9 mouse cellular contexts compared by ENCODE assay signal in the genomic region with DNA sequence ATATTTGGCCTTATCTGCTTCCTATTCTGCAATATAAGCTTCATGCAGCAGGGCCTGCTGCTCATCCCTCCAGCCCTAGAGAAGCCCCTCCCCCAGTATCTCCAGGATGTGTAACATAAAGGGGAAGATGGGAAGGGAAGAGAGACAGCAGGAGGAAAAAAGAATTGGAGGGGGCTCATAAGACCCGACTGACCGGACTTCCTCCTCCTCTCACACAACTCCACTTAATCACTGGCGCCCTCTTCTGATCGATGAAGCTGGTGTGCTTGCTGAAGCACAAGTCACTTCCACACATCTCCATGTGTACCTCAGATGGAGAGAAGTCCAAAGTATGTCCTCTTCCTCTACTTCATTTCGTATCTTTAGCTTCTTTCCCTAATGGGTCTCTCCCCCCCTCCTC.
DNase-seq lines count a peak whose midpoint lies in the region; ATAC-seq and TF ChIP-seq lines count a peak whose summit lies in the region.
"Had no signal": no experiment of that assay in that cellular context is flagged by ENCODE, and none has a peak within 500 bp of the region (broad histone marks: within the 10 kb centered on the region; RNA-seq: fewer than 3 reads in every experiment).

No protein-coding gene starts in this region.

- no peak overlapping the region for H3K27ac ChIP-seq in heart, embryonic 10.5 days
- no peak overlapping the region for H3K27ac ChIP-seq in forebrain, postnatal 0 days (ENCODE audit: low read depth, low read length)
- no peak overlapping the region for H3K27ac ChIP-seq in liver, postnatal 0 days (ENCODE audit: low read depth)
- no peak overlapping the region for H3K27ac ChIP-seq in stomach, postnatal 0 days (replicated peaks)
- H3K27ac ChIP-seq: heart, embryonic 15.5 days had no signal

- 5% methylated on average over 5 of the region's 5 CpGs for WGBS in heart, embryonic 10.5 days
- WGBS in forebrain, postnatal 0 days: 4% methylated on average over 5 of the region's 5 CpGs
- 14% methylated on average over 5 of the region's 5 CpGs for WGBS in liver, postnatal 0 days (ENCODE audit: insufficient replicate concordance)
- WGBS in stomach, postnatal 0 days: 11% methylated on average over 5 of the region's 5 CpGs

- no peak for ATAC-seq in forebrain, postnatal 0 days
- ATAC-seq in liver, postnatal 0 days: no peak
- no peak for ATAC-seq in stomach, postnatal 0 days (ENCODE audit: low FRiP score, low TSS enrichment)

- H3K36me3 ChIP-seq in heart, embryonic 10.5 days: no peaks in the 10 kb centered on the region
- no peaks in the 10 kb centered on the region for H3K36me3 ChIP-seq in forebrain, postnatal 0 days (ENCODE audit: insufficient read depth)
- no peaks in the 10 kb centered on the region for H3K36me3 ChIP-seq in liver, postnatal 0 days (replicated peaks; ENCODE audit: insufficient read depth, low read length)
- H3K36me3 ChIP-seq in stomach, postnatal 0 days (ENCODE audit: control insufficient read depth, insufficient read depth, low read length): no peaks in the 10 kb centered on the region
- H3K36me3 ChIP-seq: heart, embryonic 15.5 days had no signal

- DNase-seq in heart, adult 18-20 months: peak; percentile 22 to 58
- DNase-seq in heart, embryonic 10.5 days (ENCODE audit: low spot score): no peak
- peak; percentile 33 for DNase-seq in 416B (ENCODE audit: low read depth)
- DNase-seq in adrenal gland, postnatal 36 days: peak; percentile 22 to 48
- DNase-seq in forebrain, postnatal 0 days: peak; percentile 63
- no peak for DNase-seq in liver, postnatal 0 days
- DNase-seq in stomach, postnatal 0 days (ENCODE audit: low spot score): no peak
- no peak for DNase-seq in spleen, postnatal 14 days (ENCODE audit: low spot score in 2 of 2)

- H3K27me3 ChIP-seq in heart, embryonic 10.5 days (ENCODE audit: insufficient read depth, poor library complexity, severe bottlenecking): 0 out of 2 replicates have a peak, but pooled peaks cover 13% of the 10 kb centered on the region
- H3K27me3 ChIP-seq in forebrain, postnatal 0 days (ENCODE audit: insufficient read depth, low read length): no peaks in the 10 kb centered on the region
- H3K27me3 ChIP-seq in liver, postnatal 0 days (ENCODE audit: insufficient read depth, low read length): no peaks in the 10 kb centered on the region
- no peaks in the 10 kb centered on the region for H3K27me3 ChIP-seq in stomach, postnatal 0 days (ENCODE audit: control insufficient read depth, insufficient read depth, low read length)
- H3K27me3 ChIP-seq: heart, embryonic 15.5 days had no signal

- peak; percentile 67 for TF ChIP-seq CTCF in forebrain, postnatal 0 days (IDR thresholded peaks at IDR 0.05; ENCODE audit: low read depth)
- peak; percentile 32 for TF ChIP-seq CTCF in liver, postnatal 0 days (IDR thresholded peaks at IDR 0.05; ENCODE audit: low read depth)
- TF ChIP-seq CTCF in stomach, postnatal 0 days (IDR thresholded peaks at IDR 0.05; ENCODE audit: low read depth): peak; percentile 70

- H3K9me3 ChIP-seq in heart, embryonic 10.5 days: no peaks in the 10 kb centered on the region
- no peaks in the 10 kb centered on the region for H3K9me3 ChIP-seq in forebrain, postnatal 0 days (ENCODE audit: low read length)
- H3K9me3 ChIP-seq in liver, postnatal 0 days (ENCODE audit: low read length): no peaks in the 10 kb centered on the region
- no peaks in the 10 kb centered on the region for H3K9me3 ChIP-seq in stomach, postnatal 0 days (ENCODE audit: control insufficient read depth, low read length)
- H3K9me3 ChIP-seq: heart, embryonic 15.5 days had no signal

- H3K4me3 ChIP-seq in heart, embryonic 10.5 days: no peak overlapping the region
- H3K4me3 ChIP-seq in forebrain, postnatal 0 days (ENCODE audit: low read depth, low read length): no peak overlapping the region
- no peak overlapping the region for H3K4me3 ChIP-seq in liver, postnatal 0 days (ENCODE audit: low read depth, low read length)
- H3K4me3 ChIP-seq in stomach, postnatal 0 days (ENCODE audit: low read depth, low read length): no peak overlapping the region
- H3K4me3 ChIP-seq: heart, embryonic 15.5 days had no signal

- no peak overlapping the region for H3K4me2 ChIP-seq in forebrain, postnatal 0 days (ENCODE audit: low read depth)
- H3K4me2 ChIP-seq in liver, postnatal 0 days (ENCODE audit: low read depth, low read length): no peak overlapping the region
- H3K4me2 ChIP-seq in stomach, postnatal 0 days (replicated peaks; ENCODE audit: low read depth): no peak overlapping the region
- H3K4me2 ChIP-seq: heart, embryonic 15.5 days had no signal

- no peaks in the 10 kb centered on the region; the same call in 1 of the 2 replicates for H3K4me1 ChIP-seq in heart, embryonic 10.5 days
- H3K4me1 ChIP-seq in forebrain, postnatal 0 days (ENCODE audit: insufficient read depth): no peaks in the 10 kb centered on the region
- no peaks in the 10 kb centered on the region for H3K4me1 ChIP-seq in liver, postnatal 0 days (ENCODE audit: insufficient read depth)
- H3K4me1 ChIP-seq in stomach, postnatal 0 days (replicated peaks; ENCODE audit: control insufficient read depth, insufficient read depth): no peaks in the 10 kb centered on the region
- H3K4me1 ChIP-seq: heart, embryonic 15.5 days had no signal

- no peak for TF ChIP-seq EP300 in liver, postnatal 0 days (IDR thresholded peaks at IDR 0.05; ENCODE audit: low read depth)
- no peak for TF ChIP-seq EP300 in stomach, postnatal 0 days (optimal IDR thresholded peaks at IDR 0.05)

- no peak overlapping the region for H3K9ac ChIP-seq in forebrain, postnatal 0 days
- no peak overlapping the region for H3K9ac ChIP-seq in liver, postnatal 0 days (replicated peaks)
- no peak overlapping the region for H3K9ac ChIP-seq in stomach, postnatal 0 days (ENCODE audit: low read length)
- H3K9ac ChIP-seq: heart, embryonic 15.5 days had no signal

Comparison
In these comparisons a context has a peak if more than half of its experiments do, and no peak if none do; other contexts are left out.
1. DNase-seq: peak in heart, adult 18-20 months (2 of 2), 416B (single experiment), adrenal gland, postnatal 36 days (2 of 2) and forebrain, postnatal 0 days (single experiment); none in heart, embryonic 10.5 days (single experiment), liver, postnatal 0 days (single experiment), stomach, postnatal 0 days (single experiment) and spleen, postnatal 14 days (0 of 2).
2. Peak in every context shown above with its lines, with median percentiles within 50 percentile points of each other: CTCF ChIP-seq.